Mouse (Mus musculus): ENCODE results near the gene Sf1.

DNA sequence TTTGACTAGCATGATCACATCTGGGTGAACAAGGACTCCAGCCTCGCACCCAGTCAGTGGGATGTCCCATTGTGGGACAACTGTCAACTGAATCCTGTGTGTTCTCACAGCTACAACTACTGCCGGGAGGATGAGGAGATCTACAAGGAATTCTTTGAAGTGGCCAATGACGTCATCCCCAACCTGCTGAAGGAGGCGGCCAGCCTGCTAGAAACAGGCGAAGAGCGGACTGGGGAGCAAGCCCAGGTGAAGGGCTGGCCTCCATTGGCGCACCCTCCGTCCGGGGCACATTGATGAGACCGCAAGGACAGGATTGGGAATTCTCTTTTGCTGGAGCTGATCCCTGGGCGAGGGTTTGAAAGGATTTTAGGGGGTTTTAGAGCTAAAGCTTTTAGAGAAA, 24.8 kb upstream of the Sf1 start:
- TF ChIP-seq TAL1 (IDR thresholded peaks at IDR 0.05; ENCODE audit: low read length) = no peak
- no peak for TF ChIP-seq GATA1 (IDR thresholded peaks at IDR 0.05; ENCODE audit: low read length)
